Mouse (Mus musculus) liver, adult 2 months (tissue): ENCODE results near the gene Rmnd5b. TPM values are rescaled to one million over a fixed set of nuclear protein-coding genes. Genes with fewer than 3 reads are reported as not detected.

Source experiments
- DNase-seq: peaks from one replicate; pipeline ENCODE4 v3.0.0-alpha.2; 2011; ENCODE audit warnings: low read depth, low spot score; ENCODE audit errors: extremely low read depth
- H3K27ac ChIP-seq: fragments of 200-500 bp; replicated peaks from 2 replicates; pipeline ENCODE4 v1.5.1; 2012; ENCODE audit warnings: low read depth, mild to moderate bottlenecking, control low read depth, inconsistent platforms, low read length; ENCODE audit not compliant: insufficient read depth
- H3K27me3 ChIP-seq: fragments of 200-500 bp; 2 replicates; pipeline ENCODE4 v1.6.1; 2012; ENCODE audit warnings: mild to moderate bottlenecking, moderate library complexity, low read length, inconsistent platforms; ENCODE audit not compliant: control insufficient read depth, insufficient read depth
- H3K36me3 ChIP-seq: fragments of 200-500 bp; 2 replicates; pipeline ENCODE4 v1.6.1; 2012; ENCODE audit warnings: low read length, inconsistent platforms; ENCODE audit not compliant: control insufficient read depth, insufficient read depth
- H3K4me1 ChIP-seq: fragments of 200-500 bp; 2 replicates; pipeline ENCODE4 v1.6.1; 2011; ENCODE audit warnings: low read length; ENCODE audit not compliant: control insufficient read depth, insufficient read depth
- H3K4me3 ChIP-seq: fragments of 200-500 bp; 2 replicates; pipeline ENCODE4 v1.5.1; 2011; ENCODE audit warnings: low read depth, mild to moderate bottlenecking, control low read depth, low read length, moderate library complexity; ENCODE audit not compliant: insufficient read depth
- H3K79me2 ChIP-seq: fragments of 200-500 bp; 2 replicates; pipeline ENCODE4 v1.6.1; 2012; ENCODE audit warnings: inconsistent platforms, mild to moderate bottlenecking, low read length, moderate library complexity; ENCODE audit not compliant: control insufficient read depth, insufficient read depth
- H3K9ac ChIP-seq: fragments of 200-500 bp; 2 replicates; pipeline ENCODE4 v1.6.1; 2012; ENCODE audit warnings: low read depth, mild to moderate bottlenecking, control low read depth, inconsistent platforms, low read length
- CTCF ChIP-seq: fragments of 200-500 bp; IDR thresholded peaks from 2 replicates; pipeline ENCODE4 v1.5.1; 2011; ENCODE audit warnings: low read depth, low read length, control low read depth
- POLR2A ChIP-seq: fragments of 200-500 bp; IDR thresholded peaks from 2 replicates; pipeline ENCODE4 v1.6.1; 2011; ENCODE audit warnings: low read length, control low read depth; ENCODE audit not compliant: insufficient read depth; ENCODE audit errors: extremely low read depth
- WGBS: fragments of 180-500 bp; shearing (Covaris S2); methylation state at CpG from one replicate; pipeline ENCODE4 v1.1.7; 2018; 5-methylcytosine and 5-hydroxymethylcytosine counted together
- polyA plus RNA-seq: library from polyadenylated mRNA; depleted of rRNA; stranded (reverse); fragments of >200 nt; gene quantifications from 2 replicates; pipeline ENCODE4 v1.2.3, GENCODE M21; 2012
- total RNA-seq: library from RNA; depleted of rRNA; stranded (reverse); fragments of >200 nt; gene quantifications from 2 replicates; pipeline ENCODE4 v1.2.3, GENCODE M21; 2014

Gene Rmnd5b
- total and polyA plus RNA-seq, 2 experiments: 8.9 to 44.9 TPM

DNA sequence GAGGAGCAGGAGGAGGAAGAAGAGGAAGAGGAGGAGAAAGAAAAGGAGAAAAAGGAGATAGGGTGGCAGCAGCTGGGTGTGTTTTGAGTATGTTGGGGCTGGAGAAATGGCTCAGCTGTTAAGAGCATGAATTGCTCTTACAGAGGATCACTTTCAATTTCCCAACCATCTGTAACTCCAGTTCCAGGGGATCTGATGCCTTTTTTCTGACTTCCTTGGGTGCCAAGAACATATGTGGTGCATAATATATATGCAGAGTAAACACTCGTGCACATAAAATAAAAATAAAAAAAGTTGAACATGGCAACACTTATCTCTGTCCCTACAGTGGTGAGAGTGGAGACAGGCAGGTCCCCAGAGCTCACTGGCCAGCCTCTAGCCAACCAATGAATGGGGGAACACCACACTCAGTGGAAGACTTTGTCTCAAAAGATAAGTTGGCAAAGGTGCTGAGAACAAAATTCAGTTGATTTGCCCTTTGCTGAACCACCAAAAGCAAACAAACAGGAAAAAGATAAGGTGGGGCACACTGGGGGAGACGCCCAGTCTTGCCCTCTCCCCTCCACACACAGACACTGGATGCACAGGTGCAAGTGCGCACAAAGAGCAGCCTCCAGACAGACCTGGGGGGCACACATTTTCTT, 26.3 kb downstream of the Rmnd5b start:
- Histone ChIP-seq H3K27me3 (no peaks in the 10 kb centered on the region), H3K4me3 (no peak overlapping the region), H3K79me2 (peaks cover 9% of the 10 kb centered on the region; the same call in 1 of the 2 replicates), H3K36me3 (peaks cover 8% of the 10 kb centered on the region), H3K27ac (no peak overlapping the region), H3K9ac (no peak overlapping the region), H3K4me1 (peaks cover 3% of the 10 kb centered on the region)
- TF ChIP-seq POLR2A (no peak), CTCF (no peak)
- 49% methylated on average over 3 of the region's 3 CpGs for WGBS
- peak; percentile 74 for DNase-seq

DNA sequence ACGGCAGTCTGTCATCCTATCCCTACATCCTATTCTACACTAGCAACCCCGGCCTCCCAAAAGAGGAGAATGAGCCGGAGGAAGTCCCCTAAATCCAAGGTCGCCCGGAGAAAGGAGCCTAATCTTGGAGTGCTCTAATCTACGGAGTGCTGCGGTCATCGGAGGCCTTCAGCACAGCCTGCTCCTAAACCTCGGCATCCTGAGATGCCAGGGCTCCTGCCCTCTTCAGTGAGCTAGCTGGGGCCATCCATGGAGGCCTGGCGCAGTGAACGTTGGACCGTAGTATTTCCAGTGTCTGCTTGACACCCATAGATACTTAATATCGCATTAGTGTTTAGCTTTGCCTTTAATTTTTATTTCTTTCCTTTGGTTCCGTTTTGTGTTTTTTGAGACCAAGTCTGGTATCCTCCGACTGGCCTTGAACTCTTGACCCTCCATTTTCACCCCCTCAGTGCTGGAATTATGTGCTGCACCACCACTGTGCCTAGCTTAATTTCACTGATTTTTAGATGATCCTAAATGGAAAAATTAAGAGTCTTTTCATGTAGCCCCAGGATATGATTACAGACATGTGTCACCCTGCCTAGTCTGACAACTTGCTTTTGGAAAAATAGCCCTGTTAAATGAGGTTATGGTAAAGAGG, 28.5 kb downstream of the Rmnd5b start:
- no peak for DNase-seq
- peak overlapping the region; percentile 57 for H3K4me3 ChIP-seq
- peaks cover 29% of the 10 kb centered on the region for H3K36me3 ChIP-seq
- peaks cover 9% of the 10 kb centered on the region; the same call in 1 of the 2 replicates for H3K79me2 ChIP-seq
- 5% methylated on average over 15 of the region's 15 CpGs for WGBS
- peak overlapping the region; percentile 71 for H3K9ac ChIP-seq
- peaks cover 3% of the 10 kb centered on the region for H3K4me1 ChIP-seq
- peak overlapping the region; percentile 63 for H3K27ac ChIP-seq
- H3K27me3 ChIP-seq: no peaks in the 10 kb centered on the region
- TF ChIP-seq CTCF (no peak), POLR2A (no peak)

- WGBS: 1% methylated on average over 90 of the region's 91 CpGs
- Histone ChIP-seq H3K9ac (peak within 1 kb of the TSS; percentile 98), H3K4me3 (peak within 1 kb of the TSS; percentile 91), H3K27ac (peak within 1 kb of the TSS; percentile 77), H3K36me3 (peaks cover 35% of the 10 kb centered on the region), H3K79me2 (peaks cover 9% of the 10 kb centered on the region; the same call in 1 of the 2 replicates), H3K4me1 (peaks cover 3% of the 10 kb centered on the region), H3K27me3 (no peaks in the 10 kb centered on the region)
- peak; percentile 86 for DNase-seq
- no peak for TF ChIP-seq CTCF
- peak; percentile 99 for TF ChIP-seq POLR2A
Measured at GRCm38 (mm10) chr11:51606447-51607095, 29.1 kb downstream of the Rmnd5b start, which contains the start of gene Hnrnpab. Gene Hnrnpab, minus strand, starts transcription at chr11:51606847.

DNA sequence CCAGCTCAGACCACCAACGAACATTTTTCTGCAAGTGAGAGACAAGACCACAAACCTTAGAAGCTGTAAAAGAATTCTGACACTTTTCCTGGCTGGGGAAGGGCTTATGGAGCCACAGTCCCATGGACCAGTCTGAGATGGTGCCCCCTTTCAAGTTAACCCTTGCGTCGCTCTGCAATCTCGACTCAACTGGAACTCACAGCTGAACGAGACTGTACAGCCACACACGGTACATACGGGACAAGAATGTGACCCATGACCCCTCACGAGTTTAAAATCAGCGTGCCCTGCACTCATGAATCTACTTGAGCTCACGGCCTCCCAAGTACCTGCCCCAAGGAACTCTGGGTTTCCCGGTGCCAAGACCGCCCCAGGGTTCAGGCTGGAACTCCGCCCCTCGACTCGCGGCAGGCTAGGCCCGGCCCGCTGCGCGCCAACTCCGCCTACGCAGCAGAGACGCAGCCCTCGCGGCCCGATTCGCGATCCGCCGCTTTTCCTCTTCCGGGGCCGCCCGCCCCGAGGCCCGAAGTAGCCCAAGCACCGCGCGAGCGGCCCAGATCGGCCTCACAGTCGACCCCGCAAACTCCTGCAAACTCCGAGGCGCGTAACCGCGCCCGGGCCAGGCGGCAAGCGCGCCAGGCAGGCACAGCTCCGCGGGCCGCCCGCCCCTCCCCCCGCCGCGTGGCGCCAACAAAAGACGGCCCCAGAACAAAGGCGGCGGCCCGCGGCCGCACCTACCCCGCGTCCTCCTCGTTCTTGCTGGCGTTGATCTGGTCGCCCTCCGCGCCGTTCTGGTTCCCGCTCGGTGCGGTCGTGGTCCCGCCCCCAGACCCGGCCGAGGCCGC, 29.9 kb downstream of the Rmnd5b start:
- peak overlapping the region; percentile 91 for H3K4me3 ChIP-seq
- H3K36me3 ChIP-seq: peaks cover 42% of the 10 kb centered on the region
- H3K27ac ChIP-seq: peak overlapping the region; percentile 77
- DNase-seq: peak; percentile 82
- no peaks in the 10 kb centered on the region for H3K27me3 ChIP-seq
- H3K9ac ChIP-seq: peak overlapping the region; percentile 98
- H3K4me1 ChIP-seq: peaks cover 3% of the 10 kb centered on the region
- TF ChIP-seq POLR2A (peak; percentile 45; the same call in 1 of the 2 replicates), CTCF (no peak)
- H3K79me2 ChIP-seq: peaks cover 9% of the 10 kb centered on the region; the same call in 1 of the 2 replicates
- WGBS: under 1% methylated on average over 81 of the region's 81 CpGs

GRCm38 (mm10) chr11:51602253-51602652, 33.4 kb downstream of the Rmnd5b start:
- no peak overlapping the region for H3K4me3 ChIP-seq
- H3K36me3 ChIP-seq: peaks cover 77% of the 10 kb centered on the region
- no peak overlapping the region for H3K27ac ChIP-seq
- TF ChIP-seq POLR2A: no peak
- no peak for TF ChIP-seq CTCF
- peaks cover 1% of the 10 kb centered on the region; the same call in 1 of the 2 replicates for H3K4me1 ChIP-seq
- DNase-seq: no peak
- no peaks in the 10 kb centered on the region for H3K27me3 ChIP-seq
- WGBS: 85% methylated on average over 3 of the region's 3 CpGs
- no peak overlapping the region for H3K9ac ChIP-seq
- H3K79me2 ChIP-seq: peaks cover 9% of the 10 kb centered on the region; the same call in 1 of the 2 replicates
